Mouse (Mus musculus): ENCODE measurements around the gene Uqcrh. TPM values are rescaled to one million over a fixed set of nuclear protein-coding genes. Genes with fewer than 3 reads are reported as not detected.
A peak's percentile ranks its signal among the peaks of the same experiment; 100 is the strongest.

Gene Uqcrh
- polyA plus RNA-seq, 1 experiment from 2014 or later = 385 TPM

GRCm38 (mm10) chr4:116096291-116096690, 21.4 kb upstream of the Uqcrh start:
- no peak overlapping the region for H3K4me3 ChIP-seq (ENCODE audit: low read depth, low read length)
- H3K27ac ChIP-seq (ENCODE audit: low read depth, low read length) = no peak overlapping the region
- WGBS = 91% methylated on average over 10 of the region's 10 CpGs
- H3K4me2 ChIP-seq (ENCODE audit: low read depth, low read length, severe bottlenecking) = no peak overlapping the region
- no peak overlapping the region for H3K9ac ChIP-seq (ENCODE audit: low read length)
- no peaks in the 10 kb centered on the region for H3K9me3 ChIP-seq (ENCODE audit: control insufficient read depth, low read length)
- ATAC-seq (replicated peaks; ENCODE audit: low FRiP score) (no peak), DNase-seq (ENCODE audit: low spot score) (no peak)
- H3K36me3 ChIP-seq (ENCODE audit: control insufficient read depth, insufficient read depth, low read length) = peaks cover 23% of the 10 kb centered on the region
- no peaks in the 10 kb centered on the region for H3K4me1 ChIP-seq (replicated peaks; ENCODE audit: control insufficient read depth, insufficient read depth, low read length)
- no peaks in the 10 kb centered on the region for H3K27me3 ChIP-seq (ENCODE audit: control insufficient read depth, insufficient read depth, low read length)

- H3K4me1 ChIP-seq (replicated peaks; ENCODE audit: control insufficient read depth, insufficient read depth, low read length) = no peaks in the 10 kb centered on the region
- H3K27me3 ChIP-seq (ENCODE audit: control insufficient read depth, insufficient read depth, low read length) = no peaks in the 10 kb centered on the region
- no peak overlapping the region for H3K9ac ChIP-seq (ENCODE audit: low read length)
- no peak for DNase-seq (ENCODE audit: low spot score)
- H3K4me2 ChIP-seq (ENCODE audit: low read depth, low read length, severe bottlenecking) = no peak overlapping the region
- H3K27ac ChIP-seq (ENCODE audit: low read depth, low read length) = no peak overlapping the region
- no peaks in the 10 kb centered on the region for H3K9me3 ChIP-seq (ENCODE audit: control insufficient read depth, low read length)
- no peak overlapping the region for H3K4me3 ChIP-seq (ENCODE audit: low read depth, low read length)
- H3K36me3 ChIP-seq (ENCODE audit: control insufficient read depth, insufficient read depth, low read length) = peaks cover 11% of the 10 kb centered on the region
- 90% methylated on average over 23 of the region's 23 CpGs for WGBS
- no peak for ATAC-seq (replicated peaks; ENCODE audit: low FRiP score)
Measured at GRCm38 (mm10) chr4:116088510-116089249, 13.8 kb upstream of the Uqcrh start.

GRCm38 (mm10) chr4:116077240-116078095, 2.6 kb upstream of the Uqcrh start:
- peaks cover 4% of the 10 kb centered on the region; the same call in 1 of the 2 replicates for H3K36me3 ChIP-seq (ENCODE audit: control insufficient read depth, insufficient read depth, low read length)
- no peak overlapping the region for H3K27ac ChIP-seq (ENCODE audit: low read depth, low read length)
- peak overlapping the region; percentile 95 for H3K4me3 ChIP-seq (ENCODE audit: low read depth, low read length)
- ATAC-seq (replicated peaks; ENCODE audit: low FRiP score) (no peak), DNase-seq (ENCODE audit: low spot score) (no peak)
- H3K9me3 ChIP-seq (ENCODE audit: control insufficient read depth, low read length) = no peaks in the 10 kb centered on the region
- 67% methylated on average over 3 of the region's 3 CpGs for WGBS
- H3K9ac ChIP-seq (ENCODE audit: low read length) = peak overlapping the region; percentile 98
- no peaks in the 10 kb centered on the region for H3K27me3 ChIP-seq (ENCODE audit: control insufficient read depth, insufficient read depth, low read length)
- H3K4me2 ChIP-seq (ENCODE audit: low read depth, low read length, severe bottlenecking) = peak overlapping the region; percentile 86
- H3K4me1 ChIP-seq (replicated peaks; ENCODE audit: control insufficient read depth, insufficient read depth, low read length) = peaks cover 8% of the 10 kb centered on the region; the same call in 1 of the 2 replicates

GRCm38 (mm10) chr4:116076369-116077231, 1.7 kb upstream of the Uqcrh start:
- ATAC-seq (replicated peaks; ENCODE audit: low FRiP score) (peak; percentile 21), DNase-seq (ENCODE audit: low spot score) (peak; percentile 76)
- Histone ChIP-seq H3K27ac (ENCODE audit: low read depth, low read length) (peak overlapping the region; percentile 95; the same call in 1 of the 2 replicates), H3K36me3 (ENCODE audit: control insufficient read depth, insufficient read depth, low read length) (peaks cover 4% of the 10 kb centered on the region; the same call in 1 of the 2 replicates), H3K27me3 (ENCODE audit: control insufficient read depth, insufficient read depth, low read length) (no peaks in the 10 kb centered on the region), H3K9ac (ENCODE audit: low read length) (peak overlapping the region; percentile 98), H3K4me2 (ENCODE audit: low read depth, low read length, severe bottlenecking) (peak overlapping the region; percentile 86), H3K4me1 (replicated peaks; ENCODE audit: control insufficient read depth, insufficient read depth, low read length) (peaks cover 8% of the 10 kb centered on the region; the same call in 1 of the 2 replicates), H3K4me3 (ENCODE audit: low read depth, low read length) (peak overlapping the region; percentile 95), H3K9me3 (ENCODE audit: control insufficient read depth, low read length) (no peaks in the 10 kb centered on the region)
- WGBS = 2% methylated on average over 37 of the region's 37 CpGs

- Histone ChIP-seq H3K27me3 (ENCODE audit: control insufficient read depth, insufficient read depth, low read length) (no peaks in the 10 kb centered on the region), H3K27ac (ENCODE audit: low read depth, low read length) (peak overlapping the region; percentile 95), H3K4me1 (replicated peaks; ENCODE audit: control insufficient read depth, insufficient read depth, low read length) (peaks cover 8% of the 10 kb centered on the region; the same call in 1 of the 2 replicates), H3K4me2 (ENCODE audit: low read depth, low read length, severe bottlenecking) (peak overlapping the region; percentile 86), H3K9ac (ENCODE audit: low read length) (peak overlapping the region; percentile 98), H3K9me3 (ENCODE audit: control insufficient read depth, low read length) (no peaks in the 10 kb centered on the region), H3K4me3 (ENCODE audit: low read depth, low read length) (peak overlapping the region; percentile 95), H3K36me3 (ENCODE audit: control insufficient read depth, insufficient read depth, low read length) (peaks cover 4% of the 10 kb centered on the region; the same call in 1 of the 2 replicates)
- ATAC-seq (replicated peaks; ENCODE audit: low FRiP score) (peak; percentile 77), DNase-seq (ENCODE audit: low spot score) (peak; percentile 89)
- under 1% methylated on average over 68 of the region's 77 CpGs for WGBS
Measured at GRCm38 (mm10) chr4:116075631-116076368, 929 bp upstream of the Uqcrh start.

- peaks cover 8% of the 10 kb centered on the region; the same call in 1 of the 2 replicates for H3K4me1 ChIP-seq (replicated peaks; ENCODE audit: control insufficient read depth, insufficient read depth, low read length)
- no peaks in the 10 kb centered on the region; the same call in 1 of the 2 replicates for H3K36me3 ChIP-seq (ENCODE audit: control insufficient read depth, insufficient read depth, low read length)
- H3K27me3 ChIP-seq (ENCODE audit: control insufficient read depth, insufficient read depth, low read length) = no peaks in the 10 kb centered on the region
- 2% methylated on average over 8 of the region's 8 CpGs for WGBS
- no peaks in the 10 kb centered on the region for H3K9me3 ChIP-seq (ENCODE audit: control insufficient read depth, low read length)
- no peak overlapping the region for H3K27ac ChIP-seq (ENCODE audit: low read depth, low read length)
- ATAC-seq (replicated peaks; ENCODE audit: low FRiP score) (no peak), DNase-seq (ENCODE audit: low spot score) (no peak)
- H3K4me3 ChIP-seq (ENCODE audit: low read depth, low read length) = peak overlapping the region; percentile 95
- H3K9ac ChIP-seq (ENCODE audit: low read length) = peak overlapping the region; percentile 98
- peak overlapping the region; percentile 86 for H3K4me2 ChIP-seq (ENCODE audit: low read depth, low read length, severe bottlenecking)
Measured at GRCm38 (mm10) chr4:116074145-116074675, 661 bp downstream of the Uqcrh start.

GRCm38 (mm10) chr4:116073146-116073545, 1.7 kb downstream of the Uqcrh start:
- Histone ChIP-seq H3K9ac (ENCODE audit: low read length) (no peak overlapping the region), H3K36me3 (ENCODE audit: control insufficient read depth, insufficient read depth, low read length) (peaks cover 3% of the 10 kb centered on the region; the same call in 1 of the 2 replicates), H3K27me3 (ENCODE audit: control insufficient read depth, insufficient read depth, low read length) (no peaks in the 10 kb centered on the region), H3K4me3 (ENCODE audit: low read depth, low read length) (no peak overlapping the region), H3K9me3 (ENCODE audit: control insufficient read depth, low read length) (no peaks in the 10 kb centered on the region), H3K27ac (ENCODE audit: low read depth, low read length) (no peak overlapping the region), H3K4me2 (ENCODE audit: low read depth, low read length, severe bottlenecking) (no peak overlapping the region), H3K4me1 (replicated peaks; ENCODE audit: control insufficient read depth, insufficient read depth, low read length) (peaks cover 8% of the 10 kb centered on the region; the same call in 1 of the 2 replicates)
- WGBS = 60% methylated on average over 4 of the region's 4 CpGs
- DNase-seq (ENCODE audit: low spot score) (no peak), ATAC-seq (replicated peaks; ENCODE audit: low FRiP score) (no peak)
